Mouse (Mus musculus) embryonic facial prominence, embryonic 11.5 days (tissue): ENCODE measurements around the gene Cysrt1. TPM values are rescaled to one million over a fixed set of nuclear protein-coding genes. Genes with fewer than 3 reads are reported as not detected.

Experiments
- ATAC-seq: fragments of 200-750 bp; cut with Nextera tagmentation; replicated peaks from 2 replicates; pipeline ENCODE4 v1.8.0; 2017; ENCODE audit warnings: low read depth; ENCODE audit not compliant: insufficient number of reproducible peaks, low FRiP score, low TSS enrichment
- DNase-seq: peaks from one replicate; pipeline ENCODE4 v3.0.0-alpha.2; 2015; ENCODE audit warnings: low spot score
- H3K27ac ChIP-seq: fragments of 300-500 bp; sonication (generic); replicated peaks from 2 replicates; pipeline ENCODE4 v1.5.1; 2014; ENCODE audit warnings: mild to moderate bottlenecking, low read depth, low read length, control low read depth
- H3K27me3 ChIP-seq: fragments of 300-500 bp; sonication (generic); 2 replicates; pipeline ENCODE4 v1.6.1; 2014; ENCODE audit warnings: mild to moderate bottlenecking, low read length, moderate library complexity, mixed read lengths; ENCODE audit not compliant: control insufficient read depth, insufficient read depth
- H3K36me3 ChIP-seq: fragments of 300-500 bp; sonication (generic); replicated peaks from 2 replicates; pipeline ENCODE4 v1.6.1; 2014; ENCODE audit warnings: low read depth, mild to moderate bottlenecking, low read length, moderate library complexity, mixed read lengths; ENCODE audit not compliant: control insufficient read depth, insufficient read depth
- H3K4me1 ChIP-seq: fragments of 300-500 bp; sonication (generic); 2 replicates; pipeline ENCODE4 v1.6.1; 2014; ENCODE audit warnings: low read length, mixed read lengths; ENCODE audit not compliant: control insufficient read depth, insufficient read depth
- H3K4me2 ChIP-seq: fragments of 300-500 bp; sonication (generic); 2 replicates; pipeline ENCODE4 v1.6.1; 2014; ENCODE audit warnings: low read depth, mild to moderate bottlenecking, control low read depth, low read length, moderate library complexity
- H3K4me3 ChIP-seq: fragments of 300-500 bp; sonication (generic); 2 replicates; pipeline ENCODE4 v1.5.1; 2014; ENCODE audit warnings: low read depth, low read length, control low read depth
- H3K9ac ChIP-seq: fragments of 300-500 bp; sonication (generic); replicated peaks from 2 replicates; pipeline ENCODE4 v1.6.1; 2014; ENCODE audit warnings: mild to moderate bottlenecking, control low read depth, low read length
- H3K9me3 ChIP-seq: fragments of 300-500 bp; sonication (generic); replicated peaks from 2 replicates; pipeline ENCODE4 v1.6.1; 2016; ENCODE audit warnings: mild to moderate bottlenecking, low read length, inconsistent platforms, mixed read lengths; ENCODE audit not compliant: control insufficient read depth
- WGBS: fragments of 180-500 bp; shearing (Covaris S2); extraction: QIAGEN DNeasy Blood & Tissue Kit; methylation state at CpG from one replicate; pipeline ENCODE4 v1.1.7; 2014; 5-methylcytosine and 5-hydroxymethylcytosine counted together
- polyA plus RNA-seq: library from polyadenylated mRNA; unstranded; fragments of >200 nt; fragmentation: Nextera tagmentation; extraction: Ambion mirVana; gene quantifications from 2 replicates; pipeline ENCODE4 v1.2.1, GENCODE M21; 2014

The Cysrt1 gene
- polyA plus RNA-seq, 1 experiment from 2014 or later = not detected

DNA sequence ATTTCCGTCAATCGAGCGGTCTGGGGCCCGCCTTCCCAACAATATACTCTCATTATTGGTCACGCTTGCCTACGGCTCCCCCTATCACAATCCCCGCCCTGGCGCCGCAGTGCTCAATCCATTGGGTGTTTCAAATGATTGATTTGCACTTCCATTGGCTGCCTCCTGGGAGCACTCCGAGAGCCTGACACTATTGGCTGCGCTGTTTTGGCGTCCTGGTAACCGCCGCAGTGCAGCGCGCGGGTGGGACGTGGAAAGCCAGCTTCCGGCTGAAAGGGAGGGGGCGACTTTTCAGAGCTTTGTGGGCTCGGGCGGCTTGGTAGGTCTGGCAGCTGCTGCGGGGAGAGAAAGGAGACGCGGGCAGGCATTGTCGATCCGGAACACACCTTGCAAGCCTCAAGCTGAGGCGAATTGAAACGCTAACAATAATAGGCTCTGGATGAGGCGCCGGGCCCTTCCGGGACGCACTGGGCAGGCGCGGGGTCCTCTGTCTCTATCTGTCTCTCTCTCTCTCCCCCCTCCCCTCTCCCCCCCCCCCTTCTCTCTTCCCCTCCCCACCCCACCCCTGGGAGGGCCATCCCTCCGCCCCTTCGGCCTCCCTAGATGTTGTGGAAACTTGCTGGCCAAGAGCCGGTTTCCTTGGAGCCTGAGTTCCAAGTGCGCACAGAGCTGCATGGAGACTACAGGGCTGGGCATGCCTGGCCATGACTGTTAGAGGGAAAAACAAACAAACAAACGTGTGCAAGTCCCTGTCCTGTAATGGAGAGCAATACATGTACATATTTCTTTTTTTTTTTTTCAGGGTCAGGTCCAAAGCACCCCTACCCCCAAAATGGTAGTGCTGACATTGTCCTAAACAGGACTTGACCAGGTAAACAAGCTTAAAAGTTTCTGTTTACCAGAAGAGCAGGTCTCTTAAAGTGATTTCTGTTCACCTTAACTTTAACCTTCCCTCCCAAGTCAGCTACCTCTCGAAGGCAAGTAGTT is 17.2 kb downstream of the Cysrt1 start:
- Histone ChIP-seq H3K36me3 (no peaks in the 10 kb centered on the region), H3K4me2 (peak overlapping the region; percentile 60), H3K27ac (peak overlapping the region; percentile 97), H3K4me3 (peak overlapping the region; percentile 51), H3K4me1 (peaks cover 2% of the 10 kb centered on the region; the same call in 1 of the 2 replicates), H3K9me3 (no peaks in the 10 kb centered on the region), H3K9ac (peak overlapping the region; percentile 67), H3K27me3 (no peaks in the 10 kb centered on the region)
- DNase-seq (peak; percentile 99), ATAC-seq (peak; percentile 97)
- WGBS = 2% methylated on average over 39 of the region's 41 CpGs

GRCm38 (mm10) chr2:25224492-25224765 is 17.8 kb downstream of the Cysrt1 start, which contains the start of gene Tubb4b:
Gene Tubb4b, minus strand, starts transcription at chr2:25224702.
- Histone ChIP-seq H3K4me1 (peaks cover 2% of the 10 kb centered on the region; the same call in 1 of the 2 replicates), H3K27ac (peak within 1 kb of the TSS; percentile 97), H3K9me3 (no peaks in the 10 kb centered on the region), H3K9ac (peak within 1 kb of the TSS; percentile 75), H3K4me2 (peak within 1 kb of the TSS; percentile 87), H3K4me3 (peak within 1 kb of the TSS; percentile 78), H3K27me3 (no peaks in the 10 kb centered on the region), H3K36me3 (no peaks in the 10 kb centered on the region)
- no peak for ATAC-seq
- WGBS = 0% methylated on average over 17 of the region's 17 CpGs
- no peak for DNase-seq

- Histone ChIP-seq H3K4me3 (peak overlapping the region; percentile 78), H3K27ac (peak overlapping the region; percentile 85), H3K4me2 (peak overlapping the region; percentile 87), H3K4me1 (peaks cover 2% of the 10 kb centered on the region; the same call in 1 of the 2 replicates), H3K36me3 (no peaks in the 10 kb centered on the region), H3K27me3 (no peaks in the 10 kb centered on the region), H3K9me3 (no peaks in the 10 kb centered on the region), H3K9ac (peak overlapping the region; percentile 75)
- WGBS = under 1% methylated on average over 46 of the region's 53 CpGs
- DNase-seq = peak; percentile 65
- peak; percentile 24 for ATAC-seq
Measured at GRCm38 (mm10) chr2:25223681-25224491, 18.4 kb downstream of the Cysrt1 start.

GRCm38 (mm10) chr2:25221331-25221772 is 20.9 kb downstream of the Cysrt1 start:
- Histone ChIP-seq H3K9me3 (no peaks in the 10 kb centered on the region), H3K4me1 (peaks cover 2% of the 10 kb centered on the region; the same call in 1 of the 2 replicates), H3K9ac (no peak overlapping the region), H3K4me3 (no peak overlapping the region), H3K36me3 (no peaks in the 10 kb centered on the region), H3K27me3 (no peaks in the 10 kb centered on the region), H3K27ac (no peak overlapping the region), H3K4me2 (no peak overlapping the region)
- no peak for ATAC-seq
- DNase-seq = no peak
- 64% methylated on average over 5 of the region's 5 CpGs for WGBS

GRCm38 (mm10) chr2:25218445-25218844 is 23.8 kb downstream of the Cysrt1 start, which contains the start of gene Fam166a:
Gene Fam166a, plus strand, starts transcription at chr2:25218745.
- no peak within 1 kb of the TSS for H3K4me3 ChIP-seq
- H3K4me1 ChIP-seq = no peaks in the 10 kb centered on the region
- no peaks in the 10 kb centered on the region for H3K36me3 ChIP-seq
- H3K27ac ChIP-seq = no peak within 1 kb of the TSS
- ATAC-seq (no peak), DNase-seq (no peak)
- no peaks in the 10 kb centered on the region for H3K9me3 ChIP-seq
- no peaks in the 10 kb centered on the region for H3K27me3 ChIP-seq
- H3K9ac ChIP-seq = no peak within 1 kb of the TSS
- no peak within 1 kb of the TSS for H3K4me2 ChIP-seq

DNA sequence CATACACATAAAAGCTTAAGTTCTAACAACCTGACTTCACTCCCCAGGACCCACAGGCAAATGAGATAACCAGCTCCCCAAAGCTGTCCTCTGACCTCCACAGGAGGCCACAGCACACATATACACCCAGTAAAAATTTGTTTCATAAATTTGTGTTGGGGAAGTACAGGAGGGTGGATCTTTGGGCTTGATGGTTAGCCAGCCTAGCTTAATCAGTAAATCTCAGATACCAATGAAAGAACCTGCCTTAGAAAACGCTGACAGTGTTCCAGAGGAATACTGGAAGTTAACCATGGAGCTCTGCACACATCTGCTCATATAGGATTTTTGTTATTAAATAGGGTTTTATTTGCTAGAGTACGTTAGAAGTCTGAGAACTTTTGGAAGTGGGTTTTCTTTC is 24.6 kb downstream of the Cysrt1 start:
- Histone ChIP-seq H3K9ac (no peak overlapping the region), H3K4me3 (no peak overlapping the region), H3K4me2 (no peak overlapping the region), H3K9me3 (no peaks in the 10 kb centered on the region), H3K36me3 (no peaks in the 10 kb centered on the region), H3K4me1 (no peaks in the 10 kb centered on the region), H3K27ac (no peak overlapping the region), H3K27me3 (no peaks in the 10 kb centered on the region)
- DNase-seq (no peak), ATAC-seq (no peak)
- WGBS = 55% methylated on average over 2 of the region's 2 CpGs

DNA sequence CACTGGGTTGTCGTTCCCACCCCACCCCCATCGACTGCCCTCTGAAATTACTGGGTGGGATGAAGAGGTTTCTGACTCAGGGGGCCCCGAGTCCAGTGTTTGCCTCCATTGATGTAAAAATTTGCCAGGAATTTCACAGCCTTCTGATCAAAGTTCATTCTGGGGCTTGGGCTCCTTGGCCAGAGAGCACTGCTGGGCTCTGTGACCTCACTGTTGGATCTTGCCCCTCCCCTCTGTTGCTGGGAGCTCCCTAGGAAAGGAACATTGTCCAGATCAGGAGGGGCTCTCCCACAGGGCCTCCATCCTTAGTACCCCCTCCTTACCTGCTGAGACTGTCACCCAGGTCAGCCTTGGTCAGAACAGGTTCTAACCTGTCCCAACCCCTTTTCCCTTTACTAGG is 27.8 kb downstream of the Cysrt1 start, which contains the start of gene Stpg3:
TSS of gene Stpg3 (minus strand) at position 194 of the 400 bp plus-strand sequence.
- Histone ChIP-seq H3K36me3 (no peaks in the 10 kb centered on the region), H3K4me3 (no peak within 1 kb of the TSS), H3K4me1 (peaks cover 8% of the 10 kb centered on the region), H3K9me3 (no peaks in the 10 kb centered on the region), H3K4me2 (no peak within 1 kb of the TSS), H3K9ac (no peak within 1 kb of the TSS), H3K27me3 (no peaks in the 10 kb centered on the region), H3K27ac (no peak within 1 kb of the TSS)
- WGBS = 66% methylated on average over 3 of the region's 3 CpGs
- ATAC-seq (no peak), DNase-seq (no peak)
